Mouse (Mus musculus) limb, embryonic 12.5 days (tissue): Measurements from ENCODE around the gene Gm10188. TPM values are rescaled to one million over a fixed set of nuclear protein-coding genes. Genes with fewer than 3 reads are reported as not detected.

Source experiments
- ATAC-seq: fragments of 200-750 bp; cut with Nextera tagmentation; 2 replicates; pipeline ENCODE4 v1.8.0; 2017; ENCODE audit warnings: low read depth, moderate TSS enrichment; ENCODE audit not compliant: insufficient number of reproducible peaks, insufficient read depth, low FRiP score, low TSS enrichment
- H3K27ac ChIP-seq: fragments of 300-500 bp; sonication (generic); 2 replicates; pipeline ENCODE4 v1.5.1; 2016; ENCODE audit warnings: mild to moderate bottlenecking, moderate library complexity
- H3K27me3 ChIP-seq: fragments of 300-500 bp; sonication (generic); 2 replicates; pipeline ENCODE4 v1.6.1; 2016; ENCODE audit warnings: mild to moderate bottlenecking, moderate library complexity
- H3K36me3 ChIP-seq: fragments of 300-500 bp; sonication (generic); 2 replicates; pipeline ENCODE4 v1.6.1; 2016; ENCODE audit warnings: mild to moderate bottlenecking, moderate library complexity
- H3K4me1 ChIP-seq: fragments of 300-500 bp; sonication (generic); replicated peaks from 2 replicates; pipeline ENCODE4 v1.6.1; 2016
- H3K4me2 ChIP-seq: fragments of 300-500 bp; sonication (generic); 2 replicates; pipeline ENCODE4 v1.6.1; 2016; ENCODE audit warnings: mild to moderate bottlenecking, moderate library complexity
- H3K4me3 ChIP-seq: fragments of 300-500 bp; sonication (generic); replicated peaks from 2 replicates; pipeline ENCODE4 v1.5.1; 2016; ENCODE audit warnings: mild to moderate bottlenecking
- H3K9ac ChIP-seq: fragments of 300-500 bp; sonication (generic); replicated peaks from 2 replicates; pipeline ENCODE4 v1.6.1; 2016; ENCODE audit warnings: mild to moderate bottlenecking, moderate library complexity
- H3K9me3 ChIP-seq: fragments of 300-500 bp; sonication (generic); 2 replicates; pipeline ENCODE4 v1.6.1; 2016; ENCODE audit warnings: mild to moderate bottlenecking, moderate library complexity
- WGBS: fragments of 180-500 bp; shearing (Covaris S2); methylation state at CpG from one replicate; pipeline ENCODE4 v1.1.7; 2016; 5-methylcytosine and 5-hydroxymethylcytosine counted together
- polyA plus RNA-seq: library from polyadenylated mRNA; unstranded; fragments of >200 nt; fragmentation: Nextera tagmentation; extraction: Ambion mirVana; gene quantifications from 2 replicates; pipeline ENCODE4 v1.2.1, GENCODE M21; 2016

The Gm10188 gene
- polyA plus RNA-seq, result not detected in 2 replicates

- Histone ChIP-seq H3K36me3 (no peaks in the 10 kb centered on the region), H3K27ac (no peak within 1 kb of the TSS), H3K4me3 (no peak within 1 kb of the TSS), H3K9me3 (no peaks in the 10 kb centered on the region), H3K4me2 (no peak within 1 kb of the TSS), H3K27me3 (peaks cover 14% of the 10 kb centered on the region), H3K9ac (no peak within 1 kb of the TSS), H3K4me1 (peaks cover under 1% of the 10 kb centered on the region; the same call in 1 of the 2 replicates)
- WGBS, result 91% methylated on average over 3 of the region's 3 CpGs
- ATAC-seq, result no peak
Observed at GRCm38 (mm10) chr1:132229667-132230066, at the start of gene Gm10188. Gene Gm10188 (minus strand): TSS chr1:132229767.

GRCm38 (mm10) chr1:132277124-132277523 lies 47.6 kb upstream of the Gm10188 start:
- Histone ChIP-seq H3K27ac (no peak overlapping the region), H3K4me3 (no peak overlapping the region), H3K9me3 (no peaks in the 10 kb centered on the region), H3K36me3 (no peaks in the 10 kb centered on the region), H3K9ac (no peak overlapping the region), H3K4me1 (no peaks in the 10 kb centered on the region), H3K27me3 (no peaks in the 10 kb centered on the region), H3K4me2 (no peak overlapping the region)
- WGBS, result 60% methylated on average over 6 of the region's 6 CpGs
- ATAC-seq, result no peak

GRCm38 (mm10) chr1:132276694-132277093 lies 47.1 kb upstream of the Gm10188 start:
- no peak overlapping the region for H3K9ac ChIP-seq
- H3K27ac ChIP-seq, result no peak overlapping the region
- H3K4me3 ChIP-seq, result no peak overlapping the region
- 59% methylated on average over 3 of the region's 3 CpGs for WGBS
- no peaks in the 10 kb centered on the region for H3K27me3 ChIP-seq
- H3K4me2 ChIP-seq, result no peak overlapping the region
- ATAC-seq, result no peak
- H3K9me3 ChIP-seq, result no peaks in the 10 kb centered on the region
- no peaks in the 10 kb centered on the region for H3K36me3 ChIP-seq
- no peaks in the 10 kb centered on the region for H3K4me1 ChIP-seq

- Histone ChIP-seq H3K27ac (no peak overlapping the region), H3K4me2 (no peak overlapping the region), H3K4me1 (peaks cover 22% of the 10 kb centered on the region), H3K36me3 (no peaks in the 10 kb centered on the region), H3K9me3 (no peaks in the 10 kb centered on the region), H3K4me3 (no peak overlapping the region), H3K27me3 (no peaks in the 10 kb centered on the region), H3K9ac (no peak overlapping the region)
- 81% methylated on average over 3 of the region's 3 CpGs for WGBS
- ATAC-seq, result no peak
Observed at GRCm38 (mm10) chr1:132271237-132271636, 41.7 kb upstream of the Gm10188 start.

- H3K9ac ChIP-seq, result no peak overlapping the region
- H3K27ac ChIP-seq, result no peak overlapping the region
- H3K27me3 ChIP-seq, result no peaks in the 10 kb centered on the region
- no peaks in the 10 kb centered on the region for H3K36me3 ChIP-seq
- no peaks in the 10 kb centered on the region for H3K9me3 ChIP-seq
- ATAC-seq, result no peak
- H3K4me2 ChIP-seq, result no peak overlapping the region
- H3K4me3 ChIP-seq, result no peak overlapping the region
- peaks cover 29% of the 10 kb centered on the region for H3K4me1 ChIP-seq
- whole genome bisulfite sequencing, result 45% methylated on average over 7 of the region's 7 CpGs
Observed at GRCm38 (mm10) chr1:132268418-132269060, 39.0 kb upstream of the Gm10188 start.

GRCm38 (mm10) chr1:132267959-132268358 lies 38.4 kb upstream of the Gm10188 start:
- 37% methylated on average over 2 of the region's 2 CpGs for WGBS
- peaks cover 29% of the 10 kb centered on the region for H3K4me1 ChIP-seq
- no peaks in the 10 kb centered on the region for H3K9me3 ChIP-seq
- no peak overlapping the region for H3K4me3 ChIP-seq
- no peak overlapping the region for H3K4me2 ChIP-seq
- no peaks in the 10 kb centered on the region for H3K36me3 ChIP-seq
- H3K27ac ChIP-seq, result no peak overlapping the region
- no peaks in the 10 kb centered on the region for H3K27me3 ChIP-seq
- no peak overlapping the region for H3K9ac ChIP-seq
- no peak for ATAC-seq

- H3K27me3 ChIP-seq, result no peaks in the 10 kb centered on the region
- no peak overlapping the region for H3K4me3 ChIP-seq
- WGBS, result 44% methylated on average over 8 of the region's 8 CpGs
- H3K4me2 ChIP-seq, result no peak overlapping the region
- H3K36me3 ChIP-seq, result no peaks in the 10 kb centered on the region
- H3K4me1 ChIP-seq, result peaks cover 29% of the 10 kb centered on the region
- no peak for ATAC-seq
- no peak overlapping the region for H3K27ac ChIP-seq
- no peak overlapping the region for H3K9ac ChIP-seq
- H3K9me3 ChIP-seq, result no peaks in the 10 kb centered on the region
Observed at GRCm38 (mm10) chr1:132266791-132267557, 37.4 kb upstream of the Gm10188 start.

GRCm38 (mm10) chr1:132265936-132266335 lies 36.4 kb upstream of the Gm10188 start:
- Histone ChIP-seq H3K27ac (no peak overlapping the region), H3K27me3 (no peaks in the 10 kb centered on the region), H3K4me3 (no peak overlapping the region), H3K9ac (no peak overlapping the region), H3K9me3 (no peaks in the 10 kb centered on the region), H3K36me3 (no peaks in the 10 kb centered on the region), H3K4me1 (peaks cover 29% of the 10 kb centered on the region), H3K4me2 (no peak overlapping the region)
- ATAC-seq, result no peak
- 86% methylated on average over 10 of the region's 10 CpGs for WGBS

- no peak overlapping the region for H3K9ac ChIP-seq
- no peak overlapping the region for H3K27ac ChIP-seq
Observed at GRCm38 (mm10) chr1:132265211-132265859, 35.8 kb upstream of the Gm10188 start.

GRCm38 (mm10) chr1:132264577-132264976 lies 35.0 kb upstream of the Gm10188 start:
- Histone ChIP-seq H3K9me3 (no peaks in the 10 kb centered on the region), H3K27ac (no peak overlapping the region), H3K4me3 (no peak overlapping the region), H3K27me3 (no peaks in the 10 kb centered on the region), H3K4me1 (peaks cover 29% of the 10 kb centered on the region), H3K9ac (no peak overlapping the region), H3K36me3 (no peaks in the 10 kb centered on the region), H3K4me2 (no peak overlapping the region)
- ATAC-seq, result no peak
- 53% methylated on average over 7 of the region's 7 CpGs for WGBS

More at GRCm38 (mm10) chr1:132265211-132265859, 35.8 kb upstream of the Gm10188 start:
- no peak for ATAC-seq
- H3K4me1 ChIP-seq, result peaks cover 29% of the 10 kb centered on the region
- 46% methylated on average over 8 of the region's 8 CpGs for WGBS
- no peaks in the 10 kb centered on the region for H3K9me3 ChIP-seq
- H3K4me3 ChIP-seq, result no peak overlapping the region
- no peaks in the 10 kb centered on the region for H3K27me3 ChIP-seq
- no peaks in the 10 kb centered on the region for H3K36me3 ChIP-seq
- H3K4me2 ChIP-seq, result no peak overlapping the region

- Histone ChIP-seq H3K9me3 (no peaks in the 10 kb centered on the region), H3K9ac (no peak overlapping the region), H3K4me1 (peaks cover 27% of the 10 kb centered on the region), H3K27ac (no peak overlapping the region), H3K4me2 (no peak overlapping the region), H3K4me3 (no peak overlapping the region), H3K36me3 (no peaks in the 10 kb centered on the region), H3K27me3 (no peaks in the 10 kb centered on the region)
- 94% methylated on average over 4 of the region's 4 CpGs for WGBS
- ATAC-seq, result no peak
Observed at GRCm38 (mm10) chr1:132263618-132264017, 34.1 kb upstream of the Gm10188 start.
